Mouse (Mus musculus) heart, adult 10 weeks (tissue): ENCODE measurements around the gene Tpsb2. TPM values are rescaled to one million over a fixed set of nuclear protein-coding genes. Genes with fewer than 3 reads are reported as not detected.

ENCODE experiments used
- polyA plus RNA-seq: library from polyadenylated mRNA; stranded (reverse); fragments of 350-450 nt; fragmentation: Illumina TruSeq; extraction: RNeasy Lipid Tissue Mini Kit (QIAGEN cat#74804); gene quantifications from one replicate; pipeline ENCODE4 v1.2.3, GENCODE M21; 2014; ENCODE audit warnings: low read depth, low replicate concordance

The Tpsb2 gene
- 2.8 TPM for polyA plus RNA-seq

DNA sequence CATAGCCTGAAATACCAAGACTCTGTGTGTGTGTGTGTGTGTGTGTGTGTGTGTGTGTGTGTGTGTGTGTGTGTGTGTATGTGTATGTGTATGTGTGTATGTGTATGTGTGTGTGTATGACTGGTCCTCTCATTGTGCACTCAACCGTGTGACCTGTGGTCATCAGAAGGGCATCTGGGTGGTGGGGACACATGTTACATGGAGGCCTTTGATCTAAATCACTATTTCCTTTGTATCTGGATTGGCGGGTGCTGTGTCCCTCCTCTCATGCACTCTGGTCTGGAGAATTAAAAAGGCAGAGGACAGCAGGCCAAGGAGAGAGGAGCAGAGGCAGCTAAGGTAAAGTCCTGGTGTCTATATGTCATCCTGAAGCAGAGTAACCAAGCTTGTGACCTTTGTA lies at the start of gene Tpsb2:
Gene Tpsb2 (plus strand): TSS at position 301 of the 400 bp plus-strand sequence.

DNA sequence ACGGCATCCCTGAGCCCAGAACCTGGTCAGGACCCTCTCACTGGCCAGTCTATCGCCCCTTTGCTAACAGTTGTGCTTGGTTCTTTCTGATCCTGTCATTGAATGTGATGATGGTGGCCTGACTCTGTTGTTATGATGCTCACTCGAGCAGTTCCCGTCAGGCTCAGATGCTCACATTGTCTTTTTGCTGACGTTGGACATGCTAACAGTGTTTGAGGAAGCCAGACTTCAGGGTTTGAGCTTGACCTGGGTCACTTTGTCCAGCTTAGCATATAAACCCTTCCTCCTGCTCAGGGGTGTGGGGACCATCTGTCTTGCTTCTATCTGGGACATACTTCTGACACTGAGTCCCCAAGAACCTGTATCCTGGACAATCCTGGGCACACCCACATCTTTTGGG lies 47.8 kb upstream of the Tpsb2 start, which contains the start of gene Prss29:
Gene Prss29 (plus strand): TSS at position 301 of the 400 bp plus-strand sequence.

DNA sequence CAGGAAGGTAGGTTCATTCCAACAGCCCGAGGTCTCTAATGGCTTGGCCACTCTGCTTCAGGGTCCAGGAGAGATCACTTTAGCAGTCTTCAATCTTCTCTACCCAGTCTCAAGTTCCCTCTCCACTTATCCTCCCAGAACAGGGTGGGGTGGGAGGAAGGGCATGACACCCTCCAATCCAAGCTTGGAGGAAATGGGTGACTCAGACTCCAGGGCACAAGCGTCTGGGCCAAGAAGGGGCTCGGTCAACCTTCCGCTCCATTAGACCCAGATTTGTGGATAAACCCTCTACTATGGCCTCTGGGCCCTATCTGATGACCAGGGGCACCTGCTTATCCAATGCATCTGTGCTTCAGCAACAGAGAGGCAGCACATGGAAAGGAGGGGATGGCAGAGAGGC lies 20.6 kb upstream of the Tpsb2 start, which contains the start of gene Tpsab1:
Gene Tpsab1 (minus strand): TSS at position 101 of the 400 bp plus-strand sequence.

DNA sequence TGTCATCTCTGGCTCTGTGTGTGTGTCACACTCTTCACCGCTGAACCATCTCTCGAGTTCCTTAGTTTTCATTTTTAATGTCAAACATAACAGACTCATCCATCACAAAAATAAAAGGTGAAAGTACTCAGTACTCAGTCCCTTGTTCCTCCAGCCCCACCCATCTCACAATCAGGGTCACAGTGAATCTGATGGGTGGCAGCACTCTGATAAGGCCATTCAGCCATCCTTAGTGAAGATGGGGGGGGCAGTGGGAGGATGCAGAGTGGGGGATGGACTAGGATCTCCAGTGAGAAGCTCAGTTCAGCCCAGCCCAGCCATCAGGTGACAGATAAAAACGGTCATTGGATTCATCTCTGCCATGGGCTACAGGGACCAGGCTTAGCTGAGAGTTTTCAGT lies 2.9 kb downstream of the Tpsb2 start, which contains the start of gene Tpsg1:
Gene Tpsg1 (plus strand): TSS at position 301 of the 400 bp plus-strand sequence.

Other genes starting within 250 kb of the Tpsb2 start
- not detected for gene Ptx4, start 245.5 kb upstream of the Tpsb2 start, polyA plus RNA-seq
- 22.7 TPM for gene Clcn7, start 232.9 kb upstream of the Tpsb2 start, polyA plus RNA-seq
- not detected for gene Ccdc154, start 203.8 kb upstream of the Tpsb2 start, polyA plus RNA-seq
- not detected for gene Gm38655, start 190.8 kb upstream of the Tpsb2 start, polyA plus RNA-seq
- 21.1 TPM for gene BC003965, start 181.8 kb upstream of the Tpsb2 start, polyA plus RNA-seq
- 9.1 TPM for gene Unkl, start 177.9 kb upstream of the Tpsb2 start, polyA plus RNA-seq
- gene Gnptg, start 126.2 kb upstream of the Tpsb2 start, polyA plus RNA-seq = 18.7 TPM
- 9.7 TPM for gene Tsr3, start 126.1 kb upstream of the Tpsb2 start, polyA plus RNA-seq
- 1.0 TPM for gene Baiap3, start 109.9 kb upstream of the Tpsb2 start, polyA plus RNA-seq
- gene Ube2i, start 91.7 kb upstream of the Tpsb2 start, polyA plus RNA-seq = 105 TPM
- not detected for gene Prss34, start 67.9 kb upstream of the Tpsb2 start, polyA plus RNA-seq
- not detected for gene Prss28, start 57.7 kb upstream of the Tpsb2 start, polyA plus RNA-seq
- not detected for gene Prss29, start 47.7 kb upstream of the Tpsb2 start, polyA plus RNA-seq
- 0.39 TPM for gene Tpsab1, start 20.7 kb upstream of the Tpsb2 start, polyA plus RNA-seq
- gene Tpsg1, start 3.0 kb downstream of the Tpsb2 start, polyA plus RNA-seq = not detected
- gene Cacna1h, start 67.5 kb downstream of the Tpsb2 start, polyA plus RNA-seq = 13.6 TPM
- gene Tekt4, start 88.3 kb downstream of the Tpsb2 start, polyA plus RNA-seq = 0.29 TPM
- gene Sstr5, start 131.0 kb downstream of the Tpsb2 start, polyA plus RNA-seq = not detected
- 0.42 TPM for gene Sox8, start 204.4 kb downstream of the Tpsb2 start, polyA plus RNA-seq
- 26.1 TPM for gene Lmf1, start 212.8 kb downstream of the Tpsb2 start, polyA plus RNA-seq